Mouse (Mus musculus) c-Kit-positive CD71-negative TER-119-negative erythroid progenitor cells, embryonic 14.5 days (primary cell): ENCODE measurements around the gene Nsun5.

ENCODE experiments used
- DNase-seq: peaks from one replicate; pipeline ENCODE4 v3.0.0-alpha.2; 2013; ENCODE audit warnings: low read depth

Gene Nsun5

DNA sequence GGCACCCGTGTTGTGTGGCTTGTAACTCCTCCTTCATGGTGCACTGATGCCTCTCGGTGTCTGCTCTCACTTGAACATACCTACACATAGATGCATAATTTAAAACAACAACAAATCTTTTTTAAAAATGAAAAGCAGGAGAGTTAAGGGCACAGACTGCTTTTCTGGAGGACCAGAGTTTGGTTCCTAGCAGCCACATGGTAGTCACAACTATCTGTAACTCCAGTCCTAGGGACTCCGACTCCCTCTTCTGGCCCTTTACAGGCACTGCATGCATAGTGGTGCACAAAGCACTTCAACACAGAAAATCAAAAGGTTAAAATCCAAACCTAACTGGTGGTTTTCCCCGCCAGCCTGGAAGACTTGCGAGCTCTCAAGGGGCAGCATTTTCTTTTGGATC is 3.8 kb downstream of the Nsun5 start:
- DNase-seq = no peak

DNA sequence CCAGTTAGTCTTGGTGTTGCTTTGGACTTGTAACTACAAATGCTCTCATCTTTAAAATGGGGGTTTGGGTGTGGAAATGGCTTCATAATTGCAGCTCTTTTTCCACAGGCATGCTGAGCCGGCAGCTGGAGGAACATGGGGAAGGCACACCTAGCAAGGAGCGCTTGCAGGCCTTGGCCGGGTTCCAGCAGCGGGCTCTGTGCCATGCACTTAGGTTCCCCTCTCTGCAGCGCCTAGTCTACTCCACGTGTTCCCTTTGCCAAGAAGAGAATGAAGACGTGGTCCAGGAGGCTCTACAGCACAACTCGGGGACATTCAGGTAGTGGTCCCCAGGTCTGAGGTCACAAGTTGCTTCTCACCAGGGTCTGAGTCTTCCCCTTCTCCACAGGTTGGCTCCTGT is 5.4 kb downstream of the Nsun5 start:
- no peak for DNase-seq

DNA sequence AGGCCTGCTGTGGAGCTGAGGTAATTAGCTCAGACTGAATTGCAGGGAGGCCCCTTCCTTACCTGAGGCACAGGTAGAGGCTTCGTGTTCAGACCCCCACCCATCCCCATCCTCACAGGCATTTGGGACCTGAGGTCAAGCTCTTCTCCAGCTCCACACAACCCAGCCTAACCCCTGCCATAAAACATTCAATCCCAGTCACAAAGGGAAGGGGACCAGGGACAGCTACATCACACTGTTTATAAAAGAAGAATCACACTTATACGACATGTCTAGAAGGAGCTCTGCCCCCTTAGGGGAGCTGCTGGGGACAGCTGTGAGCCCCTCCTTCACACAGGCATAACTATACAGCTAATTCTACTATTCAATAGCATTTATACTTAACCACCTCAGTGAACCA is 6.6 kb downstream of the Nsun5 start:
- no peak for DNase-seq

DNA sequence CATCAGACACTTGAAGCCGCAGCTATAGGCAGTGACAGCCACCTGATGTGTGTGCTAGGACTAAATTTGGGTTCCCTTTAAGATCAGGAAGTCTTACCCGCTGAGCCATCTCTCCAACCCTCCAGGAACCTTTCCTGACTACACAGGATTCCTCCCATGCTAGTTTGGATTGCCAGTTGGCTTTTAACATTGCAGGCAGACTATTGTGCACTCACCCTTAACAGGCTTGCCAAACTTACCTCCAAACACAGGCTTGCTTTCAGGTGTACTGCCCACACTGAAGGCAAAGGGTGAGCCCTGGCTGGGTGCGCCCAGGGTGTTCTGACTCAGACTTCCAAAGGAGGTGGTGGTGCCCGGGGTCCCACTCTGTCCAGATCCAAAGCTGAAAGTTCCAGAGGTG is 10.9 kb downstream of the Nsun5 start:
- no peak for DNase-seq

DNA sequence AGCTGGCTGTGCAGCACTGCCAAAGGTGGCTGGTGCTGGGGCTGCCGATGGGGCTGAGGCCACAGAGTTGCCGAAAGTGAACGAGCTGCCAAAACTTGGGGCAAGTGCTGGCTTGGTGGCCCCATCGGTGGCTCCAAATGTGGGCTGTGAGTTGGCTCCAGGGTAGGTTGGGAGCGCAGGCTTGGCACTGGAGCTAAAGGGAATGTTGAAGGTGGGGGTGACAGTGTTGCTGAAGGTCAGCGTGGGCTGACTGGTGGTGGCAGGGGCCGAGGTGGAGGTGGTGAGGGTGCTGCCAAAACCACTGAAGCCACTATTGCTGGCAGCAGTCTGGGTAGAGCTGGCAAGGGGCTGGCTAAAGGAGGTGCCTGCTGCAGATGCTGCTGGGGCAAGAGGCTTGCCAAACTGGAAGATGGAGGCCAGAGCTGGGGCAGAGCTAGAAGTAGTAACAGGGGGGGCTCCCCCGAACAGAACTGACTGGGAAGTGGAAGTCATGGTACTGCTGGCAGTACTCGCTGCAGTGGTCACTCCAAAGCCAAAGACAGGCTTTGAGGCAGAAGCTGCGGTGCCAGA is 11.7 kb downstream of the Nsun5 start:
- DNase-seq = no peak

DNA sequence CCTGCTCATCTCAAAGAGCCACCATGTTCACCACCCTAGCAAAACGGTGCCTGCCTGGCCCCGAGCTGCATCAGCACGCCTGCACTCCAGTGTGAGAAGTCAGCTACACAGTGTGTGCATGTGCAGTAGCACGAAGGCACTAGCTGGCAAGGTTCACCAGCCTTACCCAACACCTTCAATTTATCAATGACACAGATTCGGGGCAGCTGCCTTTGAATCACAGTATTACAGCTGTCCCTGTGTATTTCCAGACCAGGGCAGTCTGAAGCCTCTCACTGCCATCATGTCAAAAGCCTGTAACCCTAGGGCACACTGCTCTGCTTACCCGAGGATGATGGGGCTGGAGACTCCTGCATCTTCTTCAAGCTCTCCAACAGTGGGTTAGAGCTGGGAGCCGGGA is 13.0 kb downstream of the Nsun5 start:
- no peak for DNase-seq

DNA sequence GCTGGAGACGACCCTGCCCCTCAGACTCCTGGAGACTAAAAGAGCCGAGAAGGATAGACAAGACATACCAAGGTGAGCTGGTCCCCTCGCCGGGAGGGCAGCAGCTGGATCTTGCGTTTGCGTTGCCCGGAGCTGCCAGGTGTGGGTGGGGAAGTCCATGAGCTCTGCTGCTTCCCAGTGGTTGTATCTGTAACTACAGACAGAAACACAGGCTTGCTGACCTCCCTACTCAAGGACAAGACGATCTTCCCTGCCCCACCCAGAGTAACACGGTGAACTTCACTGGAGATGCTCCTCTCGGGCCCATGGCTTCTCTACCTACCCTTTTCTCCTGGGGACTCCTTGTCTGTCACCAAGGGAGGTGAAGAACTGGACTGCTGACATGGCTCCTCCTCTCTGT is 14.0 kb downstream of the Nsun5 start:
- DNase-seq = no peak

DNA sequence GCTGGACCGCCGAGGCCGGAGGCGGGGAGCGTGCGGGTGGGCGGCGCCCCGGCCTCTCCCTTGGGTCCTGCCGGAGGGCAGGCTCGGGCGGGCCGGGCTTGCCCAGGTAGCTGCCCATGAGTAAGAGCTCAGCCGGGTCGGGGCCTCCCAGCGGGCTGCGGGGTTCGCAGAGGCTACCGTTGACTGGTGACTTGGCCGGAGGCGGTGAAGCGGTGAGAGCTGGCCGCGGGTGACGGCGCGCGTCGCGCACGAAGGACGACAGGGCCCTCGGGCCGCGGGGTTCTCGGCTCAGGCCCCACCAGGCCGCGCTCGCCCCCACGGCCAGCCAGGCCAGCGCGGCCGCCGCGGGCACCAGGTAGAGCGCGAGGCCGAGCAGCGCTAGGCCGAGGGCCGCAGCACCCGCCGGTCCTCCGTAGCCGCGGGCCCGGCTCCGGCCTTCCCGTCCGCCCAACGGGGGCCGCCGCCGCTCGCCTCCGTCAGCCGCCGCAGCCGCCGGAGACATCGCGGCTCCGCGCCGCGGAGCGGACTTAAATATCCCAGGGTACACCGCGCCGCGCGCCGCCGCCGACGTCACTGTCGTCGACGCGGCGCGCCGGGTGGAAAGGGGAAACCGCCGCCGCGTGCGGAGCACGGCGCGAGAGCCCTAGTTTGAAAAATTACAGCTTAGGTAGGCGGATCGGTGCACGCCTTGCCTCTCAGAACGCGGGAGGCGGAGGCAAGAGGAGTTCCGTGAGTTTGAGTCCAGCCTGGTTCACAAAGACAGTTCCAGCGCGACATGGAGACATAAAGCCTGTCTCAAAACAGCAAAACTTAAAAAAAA is 24.5 kb downstream of the Nsun5 start, which contains the start of gene Pom121:
Gene Pom121 (minus strand): TSS at position 543 of the 820 bp plus-strand sequence.
- DNase-seq = peak; percentile 78

DNA sequence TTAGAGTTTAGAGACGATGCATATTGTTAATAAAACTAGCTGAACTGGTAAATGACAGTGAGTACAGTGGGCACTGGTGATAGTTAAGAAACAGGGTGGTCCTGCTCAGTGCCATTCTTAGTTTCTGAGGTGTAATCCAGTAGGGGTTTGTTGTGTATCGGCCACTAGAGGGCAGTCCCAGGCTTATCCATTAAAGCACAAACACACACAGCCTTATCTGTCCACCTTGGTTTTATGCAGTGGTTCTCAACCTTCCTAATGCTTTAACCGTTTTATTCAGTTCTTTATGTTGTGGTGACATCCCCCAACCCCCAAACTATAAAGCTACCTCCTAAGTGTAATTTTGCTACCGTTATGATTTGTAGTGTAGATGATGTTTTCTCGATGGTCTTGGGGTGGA is 26.1 kb downstream of the Nsun5 start:
- peak; percentile 64 for DNase-seq

DNA sequence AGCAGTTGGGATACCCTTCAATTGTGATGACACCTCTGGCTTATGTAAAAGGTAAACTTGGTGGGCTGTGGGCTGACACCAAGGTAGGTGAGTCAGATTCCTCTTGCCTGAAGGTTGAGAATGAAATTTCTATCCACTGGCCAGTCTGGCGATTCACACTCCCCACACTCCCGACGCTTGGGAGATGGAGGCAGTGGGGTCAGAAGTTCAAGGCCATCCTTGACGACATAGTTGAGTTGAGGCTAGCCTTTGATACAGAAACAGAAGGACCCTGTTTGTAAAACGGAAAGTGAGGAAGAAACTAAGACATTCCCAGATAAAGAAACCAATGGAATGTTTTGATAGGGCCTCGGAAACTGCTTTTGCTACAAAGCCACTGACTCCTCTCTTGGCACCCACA is 29.6 kb downstream of the Nsun5 start:
- no peak for DNase-seq

DNA sequence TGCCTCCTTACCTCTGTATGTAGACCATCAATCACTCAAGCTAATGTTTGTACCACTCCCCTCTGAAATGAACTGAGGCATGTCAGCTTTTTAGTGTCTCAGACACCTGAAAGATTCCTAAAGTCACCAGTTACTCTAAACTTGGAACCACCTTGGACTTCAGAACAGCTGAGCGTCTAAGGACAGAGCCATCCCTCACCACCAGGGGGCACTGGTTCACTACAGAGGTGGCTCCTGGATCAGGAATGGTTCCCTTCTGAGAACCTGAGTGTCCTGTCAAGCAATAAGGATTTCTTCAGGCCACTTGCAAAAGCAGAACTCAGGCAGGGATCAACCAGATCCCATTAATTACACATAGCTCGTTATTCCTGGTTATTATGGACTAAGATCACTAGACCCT is 30.5 kb downstream of the Nsun5 start:
- peak; percentile 80 for DNase-seq

DNA sequence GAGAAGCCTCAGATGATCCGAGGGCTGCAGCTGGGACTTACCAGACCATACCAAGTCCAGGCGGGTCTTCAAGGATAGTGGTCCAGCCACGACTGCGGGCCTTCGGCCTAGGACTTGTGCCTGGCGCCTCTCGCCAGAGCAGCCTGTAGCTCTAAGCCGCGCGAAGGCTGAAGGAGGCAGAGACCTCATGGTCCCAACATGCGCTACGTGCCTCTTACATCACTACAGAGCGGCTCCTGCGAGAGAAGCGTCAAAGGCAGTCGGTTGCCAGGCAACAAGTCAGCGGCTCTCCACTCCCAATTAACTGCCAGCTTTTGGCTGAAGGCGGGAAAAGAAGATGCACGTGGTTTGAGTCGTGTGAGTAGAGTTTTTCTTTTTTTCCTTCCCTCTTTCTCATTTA is 34.9 kb downstream of the Nsun5 start:
- DNase-seq = no peak

DNA sequence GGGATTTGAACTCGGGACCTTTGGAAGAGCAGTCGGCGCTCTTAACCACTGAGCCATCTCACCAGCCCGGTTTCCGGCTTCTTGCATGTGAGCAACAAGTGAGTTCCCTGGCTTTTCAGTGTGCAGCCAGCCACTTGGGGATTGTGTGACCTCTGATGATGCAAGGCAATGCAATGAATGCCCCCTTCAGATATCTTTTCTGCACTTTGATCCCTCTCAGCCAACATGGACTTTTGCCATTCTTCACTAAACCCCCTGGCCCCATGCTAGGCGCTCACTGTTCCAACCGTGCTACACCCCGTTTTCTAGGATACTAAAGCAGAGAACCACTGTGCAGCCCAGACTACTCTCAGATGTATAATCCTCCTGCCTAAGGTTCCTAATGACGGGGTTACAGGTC is 35.7 kb downstream of the Nsun5 start:
- no peak for DNase-seq

DNA sequence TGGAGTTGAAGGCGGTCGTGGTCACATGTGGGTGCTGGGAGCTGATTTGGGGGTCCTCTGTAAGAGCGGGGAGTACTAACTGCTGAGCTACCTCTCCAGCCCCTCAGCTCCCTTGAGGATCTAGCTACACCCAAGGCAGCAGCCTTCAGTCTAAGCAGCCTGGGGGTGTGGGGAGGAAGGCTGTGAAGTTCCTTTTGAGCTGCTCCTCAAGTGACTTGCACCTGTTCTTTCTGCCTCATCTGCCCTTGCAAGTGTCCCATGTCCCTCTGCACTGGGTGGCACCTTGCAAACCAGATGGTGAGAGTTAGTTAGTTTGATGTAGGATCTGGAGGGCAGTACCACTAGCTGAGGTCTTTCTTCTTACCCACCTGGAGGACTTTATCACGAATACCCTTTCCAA is 38.4 kb downstream of the Nsun5 start:
- no peak for DNase-seq

DNA sequence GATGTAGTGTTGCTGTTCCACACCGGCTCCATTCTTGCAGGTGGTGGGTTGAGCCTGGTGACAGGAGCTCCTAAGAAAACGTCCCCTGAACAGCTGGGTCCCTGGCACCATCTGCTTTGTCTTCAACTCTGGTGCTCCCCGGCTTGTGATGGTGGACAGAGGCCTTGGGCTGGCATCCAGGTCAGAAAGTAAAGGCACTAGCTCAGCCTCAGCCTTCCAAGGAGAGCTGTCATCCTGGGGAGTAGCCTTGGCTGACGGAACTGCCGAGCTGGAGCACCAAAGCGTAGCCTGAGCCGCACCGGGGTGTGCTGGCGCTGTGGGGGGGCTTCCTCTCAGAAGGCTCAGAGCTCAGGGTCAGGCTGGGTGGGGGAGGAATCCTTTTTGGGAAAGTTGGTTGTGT is 40.5 kb downstream of the Nsun5 start:
- DNase-seq = no peak
